ENCODE assay signal across 8 mouse cellular contexts in the genomic region with DNA sequence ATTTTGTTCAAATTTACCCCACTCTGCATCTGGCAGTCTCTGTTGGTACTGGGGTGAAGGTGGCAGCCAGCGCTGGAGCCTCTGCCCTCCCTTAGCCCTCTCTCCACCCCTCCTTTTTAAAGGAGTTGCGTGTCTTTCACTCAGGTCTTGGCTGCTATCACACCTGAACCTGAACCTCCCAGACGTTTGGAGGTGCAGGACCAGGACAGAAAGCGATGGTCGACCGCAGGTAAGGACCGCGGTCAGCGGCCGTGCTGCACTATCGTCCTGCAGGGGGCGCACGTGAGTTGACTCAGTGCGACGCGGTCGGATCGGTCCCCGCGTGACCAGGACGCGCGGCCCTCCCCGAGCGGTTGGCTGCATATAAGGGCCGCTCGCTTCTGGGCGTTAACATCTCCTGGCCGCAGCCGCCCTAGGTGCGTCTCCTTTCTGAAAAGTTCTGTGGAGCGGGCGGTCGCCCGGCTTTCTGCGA. TPM values are rescaled to one million over a fixed set of nuclear protein-coding genes. Genes with fewer than 3 reads are reported as not detected.
DNase-seq lines count a peak whose midpoint lies in the region; ATAC-seq lines count a peak whose summit lies in the region.

No protein-coding gene starts in this region.

- H3K4me3 ChIP-seq in limb, embryonic 11.5 days (ENCODE audit: low read depth, low read length), result peak overlapping the region; percentile 23
- H3K4me3 ChIP-seq in midbrain, embryonic 11.5 days (ENCODE audit: low read depth, low read length), result peak overlapping the region; percentile 40

- 2% methylated on average over 36 of the region's 36 CpGs for WGBS in limb, embryonic 11.5 days
- 2% methylated on average over 36 of the region's 36 CpGs for WGBS in midbrain, embryonic 11.5 days

- H3K27me3 ChIP-seq in limb, embryonic 11.5 days (ENCODE audit: control insufficient read depth, insufficient read depth, low read length), result no peaks in the 10 kb centered on the region; the same call in 1 of the 2 replicates
- peaks cover 7% of the 10 kb centered on the region for H3K27me3 ChIP-seq in midbrain, embryonic 11.5 days (ENCODE audit: control insufficient read depth, insufficient read depth, low read length)

- no peak overlapping the region for H3K27ac ChIP-seq in limb, embryonic 11.5 days (replicated peaks; ENCODE audit: low read depth, low read length)
- no peak overlapping the region for H3K27ac ChIP-seq in midbrain, embryonic 11.5 days (ENCODE audit: low read depth, low read length)

- ATAC-seq in inflammation-experienced regulatory T-cells, adult 6 months, result peak; percentile 63
- peak; percentile 77 for ATAC-seq in limb, embryonic 11.5 days (ENCODE audit: insufficient number of reproducible peaks, low FRiP score, low TSS enrichment, low read depth)
- ATAC-seq in midbrain, embryonic 11.5 days (ENCODE audit: low FRiP score), result peak; percentile 83

- no peak overlapping the region for H3K9ac ChIP-seq in limb, embryonic 11.5 days (ENCODE audit: low read length)
- peak overlapping the region; percentile 57 for H3K9ac ChIP-seq in midbrain, embryonic 11.5 days (ENCODE audit: low read length)

- peaks cover 2% of the 10 kb centered on the region; the same call in 1 of the 2 replicates for H3K36me3 ChIP-seq in limb, embryonic 11.5 days (ENCODE audit: control insufficient read depth, insufficient read depth, low read length)
- H3K36me3 ChIP-seq in midbrain, embryonic 11.5 days (ENCODE audit: control insufficient read depth, insufficient read depth, low read length), result peaks cover 6% of the 10 kb centered on the region

- peak; percentile 73 to 90 for DNase-seq in adrenal gland, adult (ENCODE audit: inconsistent age in 2 of 2, low spot score in 1 of 2)
- peak; percentile 88 for DNase-seq in embryo, embryonic 10 days (ENCODE audit: low spot score)
- DNase-seq in gastrocnemius, postnatal 25 days, result peak; percentile 54
- DNase-seq in limb, embryonic 11.5 days (ENCODE audit: low spot score), result peak; percentile 86
- peak; percentile 97 for DNase-seq in midbrain, embryonic 11.5 days (ENCODE audit: low spot score, missing footprints)
- peak; percentile 88 for DNase-seq in right cerebral cortex, postnatal 4 days
- DNase-seq in urinary bladder, postnatal 4 days (ENCODE audit: low spot score in 2 of 2), result peak; percentile 62 to 81

- no peaks in the 10 kb centered on the region for H3K4me1 ChIP-seq in limb, embryonic 11.5 days (ENCODE audit: control insufficient read depth, insufficient read depth, low read length)
- H3K4me1 ChIP-seq in midbrain, embryonic 11.5 days (ENCODE audit: control insufficient read depth, insufficient read depth, low read length), result no peaks in the 10 kb centered on the region

- H3K9me3 ChIP-seq in limb, embryonic 11.5 days (ENCODE audit: control insufficient read depth, low read length), result no peaks in the 10 kb centered on the region
- H3K9me3 ChIP-seq in midbrain, embryonic 11.5 days (ENCODE audit: control insufficient read depth, low read length), result no peaks in the 10 kb centered on the region

- peak overlapping the region; percentile 66 for H3K4me2 ChIP-seq in limb, embryonic 11.5 days (ENCODE audit: low read depth, severe bottlenecking)
- H3K4me2 ChIP-seq in midbrain, embryonic 11.5 days, result peak overlapping the region; percentile 67

RNA-seq across cellular contexts. Expression of a gene that starts 0.8 kb away (rescaled TPM):
- total RNA-seq in gastrocnemius, postnatal 25 days (2021), result not detected
- 1 to 10 TPM in 1 of 3 experiments, not detected in 2; 5.0 TPM for polyA plus RNA-seq in inflammation-experienced regulatory T-cells, adult 6 months (2017; shearing (Covaris generic))
- 0.35 and 0.48 TPM in 2 replicates for polyA plus RNA-seq in limb, embryonic 11.5 days (2014; fragmentation: Nextera tagmentation; extraction: Ambion mirVana)
- polyA plus RNA-seq in midbrain, embryonic 11.5 days (2014; fragmentation: Nextera tagmentation; extraction: Ambion mirVana), result 0.25 and 0.44 TPM in 2 replicates

RNA-seq across cellular contexts. Expression of a gene that starts 26.5 kb away (rescaled TPM):
- 10 to 100 TPM in 1 of 2 experiments, 1 to 10 TPM in 1; 9.3 to 12.7 TPM for total RNA-seq in gastrocnemius, postnatal 25 days (2021)
- polyA plus RNA-seq in inflammation-experienced regulatory T-cells, adult 6 months (2017; shearing (Covaris generic)), result 1 to 10 TPM in 1 of 3 experiments, under 1 TPM in 2; 0.32 to 1.7 (median 0.46) TPM
- 6.9 and 8.7 TPM in 2 replicates for polyA plus RNA-seq in limb, embryonic 11.5 days (2014; fragmentation: Nextera tagmentation; extraction: Ambion mirVana)
- polyA plus RNA-seq in midbrain, embryonic 11.5 days (2014; fragmentation: Nextera tagmentation; extraction: Ambion mirVana), result 25.4 and 28.3 TPM in 2 replicates
